Mouse (Mus musculus) liver, embryonic 15.5 days (tissue): Measurements from ENCODE around the gene Nup62. TPM values are rescaled to one million over a fixed set of nuclear protein-coding genes. Genes with fewer than 3 reads are reported as not detected.
"Not testable (repeated sequence)": the region's sequence is repeated elsewhere in the genome, so short reads cannot be mapped to it uniquely, and the experiment has no call there.

Source experiments
- ATAC-seq: fragments of 200-750 bp; cut with Nextera tagmentation; 2 replicates; pipeline ENCODE4 v1.8.0; 2017; ENCODE audit warnings: moderate number of reproducible peaks, mild to moderate bottlenecking, moderate library complexity; ENCODE audit not compliant: insufficient read depth
- H3K27ac ChIP-seq: fragments of 300-500 bp; sonication (generic); replicated peaks from 2 replicates; pipeline ENCODE4 v1.5.1; 2015; ENCODE audit warnings: mild to moderate bottlenecking, inconsistent platforms
- H3K27me3 ChIP-seq: fragments of 300-500 bp; sonication (generic); 2 replicates; pipeline ENCODE4 v1.6.1; 2015; ENCODE audit warnings: mild to moderate bottlenecking, inconsistent platforms
- H3K36me3 ChIP-seq: fragments of 300-500 bp; sonication (generic); replicated peaks from 2 replicates; pipeline ENCODE4 v1.6.1; 2015; ENCODE audit warnings: moderate library complexity, mild to moderate bottlenecking, inconsistent platforms
- H3K4me1 ChIP-seq: fragments of 300-500 bp; sonication (generic); replicated peaks from 2 replicates; pipeline ENCODE4 v1.6.1; 2015; ENCODE audit warnings: inconsistent platforms
- H3K4me2 ChIP-seq: fragments of 300-500 bp; sonication (generic); 2 replicates; pipeline ENCODE4 v1.6.1; 2015; ENCODE audit warnings: moderate library complexity, mild to moderate bottlenecking, inconsistent platforms
- H3K4me3 ChIP-seq: fragments of 300-500 bp; sonication (generic); replicated peaks from 2 replicates; pipeline ENCODE4 v1.5.1; 2015; ENCODE audit warnings: mild to moderate bottlenecking, inconsistent platforms
- H3K9ac ChIP-seq: fragments of 300-500 bp; sonication (generic); 2 replicates; pipeline ENCODE4 v1.6.1; 2015; ENCODE audit warnings: moderate library complexity, mild to moderate bottlenecking, inconsistent platforms
- H3K9me3 ChIP-seq: fragments of 300-500 bp; sonication (generic); replicated peaks from 2 replicates; pipeline ENCODE4 v1.6.1; 2016; ENCODE audit warnings: inconsistent platforms
- WGBS: fragments of 180-500 bp; shearing (Covaris S2); methylation state at CpG from one replicate; pipeline ENCODE4 v1.1.7; 2015; ENCODE audit warnings: mixed read lengths; ENCODE audit not compliant: insufficient replicate concordance; 5-methylcytosine and 5-hydroxymethylcytosine counted together
- microRNA counts: library from miRNA; unstranded; fragments of <30 nt; microRNA quantifications from one replicate; lab custom pipeline; 2016
- microRNA-seq: library from miRNA; unstranded; fragments of <30 nt; microRNA quantifications from one replicate; pipeline ENCODE4, GENCODE M21; 2016
- polyA plus RNA-seq: library from polyadenylated mRNA; unstranded; fragments of >200 nt; fragmentation: Nextera tagmentation; extraction: Ambion mirVana; gene quantifications from 2 replicates; pipeline ENCODE4 v1.2.1, GENCODE M21; 2015

Gene Nup62
- polyA plus RNA-seq, 1 experiment from 2014 or later, result 48.8 TPM

GRCm38 (mm10) chr7:44871774-44872173 lies 55.9 kb downstream of the Nup62 start:
- H3K4me1 ChIP-seq, result peaks cover 46% of the 10 kb centered on the region
- 76% methylated on average over 2 of the region's 2 CpGs for WGBS
- not testable (repeated sequence) for H3K9me3 ChIP-seq, H3K27me3 ChIP-seq, H3K9ac ChIP-seq, H3K36me3 ChIP-seq, H3K4me3 ChIP-seq, H3K4me2 ChIP-seq, ATAC-seq, H3K27ac ChIP-seq

- no peak overlapping the region for H3K9ac ChIP-seq
- H3K27ac ChIP-seq, result no peak overlapping the region
- peaks cover 2% of the 10 kb centered on the region; the same call in 1 of the 2 replicates for H3K4me1 ChIP-seq
- ATAC-seq, result no peak
- no peak overlapping the region for H3K4me2 ChIP-seq
- no peaks in the 10 kb centered on the region for H3K9me3 ChIP-seq
- WGBS, result 75% methylated on average over 14 of the region's 14 CpGs
- H3K36me3 ChIP-seq, result peaks cover 55% of the 10 kb centered on the region
- H3K4me3 ChIP-seq, result no peak overlapping the region
- H3K27me3 ChIP-seq, result no peaks in the 10 kb centered on the region
These were observed 61.9 kb downstream of the Nup62 start for GRCm38 (mm10) chr7:44877833-44878232.

MicroRNA genes within 50 kb of the gene (microRNA counts, 519-probe panel; counts per million panel counts)
- not detected for microRNA mmu-miR-707 (lab: Ali Mortazavi, UCI)

Small RNA genes within 50 kb of the gene (microRNA-seq; reads per million reads assigned to microRNA genes)
- gene Mir707, result not detected

Other genes starting within 250 kb of the Nup62 start
- 13.8 and 14.2 TPM in 2 replicates for gene Napsa, start 243.7 kb upstream of the Nup62 start, polyA plus RNA-seq
- 0.05 TPM in 2 replicates for gene Kcnc3, start 225.4 kb upstream of the Nup62 start, polyA plus RNA-seq
- 0.18 and 0.41 TPM in 2 replicates for gene Myh14, start 145.2 kb upstream of the Nup62 start, polyA plus RNA-seq
- gene Izumo2, start 107.3 kb upstream of the Nup62 start, polyA plus RNA-seq, result not detected in 2 replicates
- gene Vrk3, start 67.7 kb upstream of the Nup62 start, polyA plus RNA-seq, result 28.1 and 30.0 TPM in 2 replicates
- gene Zfp473, start 65.0 kb upstream of the Nup62 start, polyA plus RNA-seq, result 0.94 and 1.0 TPM in 2 replicates
- 0.35 and 0.46 TPM in 2 replicates for gene Il4i1, start 299 bp downstream of the Nup62 start, polyA plus RNA-seq
- gene Atf5, start 570 bp downstream of the Nup62 start, polyA plus RNA-seq, result 7.5 and 9.2 TPM in 2 replicates
- 27.7 and 32.3 TPM in 2 replicates for gene Akt1s1, start 32.9 kb downstream of the Nup62 start, polyA plus RNA-seq
- 26.1 and 29.4 TPM in 2 replicates for gene Tbc1d17, start 33.0 kb downstream of the Nup62 start, polyA plus RNA-seq
- gene Pnkp, start 41.1 kb downstream of the Nup62 start, polyA plus RNA-seq, result 23.8 and 28.9 TPM in 2 replicates
- 54.1 and 59.1 TPM in 2 replicates for gene Ptov1, start 53.7 kb downstream of the Nup62 start, polyA plus RNA-seq
- gene Med25, start 76.6 kb downstream of the Nup62 start, polyA plus RNA-seq, result 46.8 and 56.2 TPM in 2 replicates
- gene Fuz, start 80.0 kb downstream of the Nup62 start, polyA plus RNA-seq, result 6.7 and 6.9 TPM in 2 replicates
- 69.1 and 70.9 TPM in 2 replicates for gene Ap2a1, start 113.4 kb downstream of the Nup62 start, polyA plus RNA-seq
- 0.08 TPM in 1 of 2 replicates, not detected in the other for gene Tsks, start 127.1 kb downstream of the Nup62 start, polyA plus RNA-seq
- gene Cpt1c, start 158.8 kb downstream of the Nup62 start, polyA plus RNA-seq, result 1.5 and 1.6 TPM in 2 replicates
- 111 and 114 TPM in 2 replicates for gene Prmt1, start 170.5 kb downstream of the Nup62 start, polyA plus RNA-seq
- gene Irf3, start 181.6 kb downstream of the Nup62 start, polyA plus RNA-seq, result 39.4 and 47.2 TPM in 2 replicates
- 12.3 and 13.7 TPM in 2 replicates for gene Bcl2l12, start 182.6 kb downstream of the Nup62 start, polyA plus RNA-seq
- 10.4 and 11.9 TPM in 2 replicates for gene Scaf1, start 200.3 kb downstream of the Nup62 start, polyA plus RNA-seq
- gene Rras, start 201.9 kb downstream of the Nup62 start, polyA plus RNA-seq, result 20.8 and 23.6 TPM in 2 replicates
- gene Prr12, start 236.8 kb downstream of the Nup62 start, polyA plus RNA-seq, result 2.1 and 2.3 TPM in 2 replicates
- 25.9 and 27.4 TPM in 2 replicates for gene Nosip, start 246.3 kb downstream of the Nup62 start, polyA plus RNA-seq
- 8.5 and 9.0 TPM in 2 replicates for gene Prrg2, start 246.6 kb downstream of the Nup62 start, polyA plus RNA-seq